Mouse (Mus musculus) liver, postnatal 0 days (tissue): Measurements from ENCODE around the gene A630023A22Rik. TPM values are rescaled to one million over a fixed set of nuclear protein-coding genes. Genes with fewer than 3 reads are reported as not detected.

Source experiments
- ATAC-seq: fragments of 200-750 bp; cut with Nextera tagmentation; 2 replicates; pipeline ENCODE4 v1.8.0; 2017; ENCODE audit warnings: mild to moderate bottlenecking, moderate library complexity
- DNase-seq: peaks from one replicate; pipeline ENCODE4 v3.0.0-alpha.2; 2016
- H3K27ac ChIP-seq: fragments of 300-500 bp; sonication (generic); 2 replicates; pipeline ENCODE4 v1.5.1; 2014; ENCODE audit warnings: antibody characterized with exemption, moderate library complexity, mild to moderate bottlenecking, low read depth
- H3K27me3 ChIP-seq: fragments of 300-500 bp; sonication (generic); 2 replicates; pipeline ENCODE4 v1.6.1; 2014; ENCODE audit warnings: low read length, control low read depth, mixed read lengths; ENCODE audit not compliant: insufficient read depth
- H3K36me3 ChIP-seq: fragments of 300-500 bp; sonication (generic); replicated peaks from 2 replicates; pipeline ENCODE4 v1.6.1; 2014; ENCODE audit warnings: mild to moderate bottlenecking, control low read depth, low read length, moderate library complexity, mixed read lengths; ENCODE audit not compliant: insufficient read depth
- H3K4me1 ChIP-seq: fragments of 300-500 bp; sonication (generic); 2 replicates; pipeline ENCODE4 v1.6.1; 2014; ENCODE audit warnings: antibody characterized with exemption, mild to moderate bottlenecking, control low read depth; ENCODE audit not compliant: insufficient read depth
- H3K4me2 ChIP-seq: fragments of 300-500 bp; sonication (generic); 2 replicates; pipeline ENCODE4 v1.6.1; 2014; ENCODE audit warnings: low read depth, mild to moderate bottlenecking, low read length, moderate library complexity, mixed read lengths
- H3K4me3 ChIP-seq: fragments of 300-500 bp; sonication (generic); 2 replicates; pipeline ENCODE4 v1.5.1; 2014; ENCODE audit warnings: low read depth, low read length
- H3K9ac ChIP-seq: fragments of 300-500 bp; sonication (generic); replicated peaks from 2 replicates; pipeline ENCODE4 v1.6.1; 2014; ENCODE audit warnings: mild to moderate bottlenecking, moderate library complexity
- H3K9me3 ChIP-seq: fragments of 300-500 bp; sonication (generic); 2 replicates; pipeline ENCODE4 v1.6.1; 2016; ENCODE audit warnings: mild to moderate bottlenecking, control low read depth, low read length, mixed read lengths
- CTCF ChIP-seq: sonication (generic); IDR thresholded peaks from 2 replicates; pipeline ENCODE4 v1.5.1; 2016; ENCODE audit warnings: antibody characterized with exemption, low read depth
- EP300 ChIP-seq: IDR thresholded peaks from 2 replicates; pipeline ENCODE4 v1.6.1; 2016; ENCODE audit warnings: antibody characterized with exemption, low read depth, mild to moderate bottlenecking
- WGBS: fragments of 180-500 bp; shearing (Covaris S2); extraction: QIAGEN DNeasy Blood & Tissue Kit; methylation state at CpG from one replicate; pipeline ENCODE4 v1.1.7; 2014; ENCODE audit not compliant: insufficient replicate concordance; 5-methylcytosine and 5-hydroxymethylcytosine counted together
- polyA plus RNA-seq: library from polyadenylated mRNA; unstranded; fragments of >200 nt; fragmentation: Nextera tagmentation; extraction: Ambion mirVana; gene quantifications from 2 replicates; pipeline ENCODE4 v1.2.1, GENCODE M21; 2015

A630023A22Rik gene
- polyA plus RNA-seq, 1 experiment from 2014 or later: not detected

DNA sequence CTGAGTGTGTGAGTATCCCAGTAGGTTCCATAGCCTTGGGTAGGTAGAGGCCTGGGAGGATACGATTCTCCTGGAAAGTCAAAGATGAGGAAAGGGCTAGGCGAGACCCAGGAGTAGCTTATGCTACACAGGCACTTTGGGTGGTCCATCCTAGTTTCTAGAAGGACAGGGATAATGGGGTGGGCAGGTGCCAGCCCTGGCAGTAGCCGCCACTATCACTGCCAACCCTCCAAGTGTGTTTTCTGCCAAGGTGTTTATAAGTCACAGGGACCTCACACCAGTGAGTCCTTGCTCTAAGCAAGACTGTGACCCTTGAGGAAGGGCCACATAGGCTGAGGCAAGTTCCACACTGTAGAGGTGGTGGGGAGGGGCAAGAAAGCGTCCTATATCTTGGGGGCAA lies 61.3 kb downstream of the A630023A22Rik start:
- Histone ChIP-seq H3K9ac (no peak overlapping the region), H3K27me3 (no peaks in the 10 kb centered on the region), H3K4me3 (no peak overlapping the region), H3K9me3 (no peaks in the 10 kb centered on the region), H3K36me3 (no peaks in the 10 kb centered on the region), H3K4me1 (no peaks in the 10 kb centered on the region), H3K27ac (no peak overlapping the region), H3K4me2 (no peak overlapping the region)
- 71% methylated on average over 4 of the region's 4 CpGs for WGBS
- no peak for DNase-seq
- TF ChIP-seq EP300 (no peak), CTCF (no peak)
- ATAC-seq: no peak

DNA sequence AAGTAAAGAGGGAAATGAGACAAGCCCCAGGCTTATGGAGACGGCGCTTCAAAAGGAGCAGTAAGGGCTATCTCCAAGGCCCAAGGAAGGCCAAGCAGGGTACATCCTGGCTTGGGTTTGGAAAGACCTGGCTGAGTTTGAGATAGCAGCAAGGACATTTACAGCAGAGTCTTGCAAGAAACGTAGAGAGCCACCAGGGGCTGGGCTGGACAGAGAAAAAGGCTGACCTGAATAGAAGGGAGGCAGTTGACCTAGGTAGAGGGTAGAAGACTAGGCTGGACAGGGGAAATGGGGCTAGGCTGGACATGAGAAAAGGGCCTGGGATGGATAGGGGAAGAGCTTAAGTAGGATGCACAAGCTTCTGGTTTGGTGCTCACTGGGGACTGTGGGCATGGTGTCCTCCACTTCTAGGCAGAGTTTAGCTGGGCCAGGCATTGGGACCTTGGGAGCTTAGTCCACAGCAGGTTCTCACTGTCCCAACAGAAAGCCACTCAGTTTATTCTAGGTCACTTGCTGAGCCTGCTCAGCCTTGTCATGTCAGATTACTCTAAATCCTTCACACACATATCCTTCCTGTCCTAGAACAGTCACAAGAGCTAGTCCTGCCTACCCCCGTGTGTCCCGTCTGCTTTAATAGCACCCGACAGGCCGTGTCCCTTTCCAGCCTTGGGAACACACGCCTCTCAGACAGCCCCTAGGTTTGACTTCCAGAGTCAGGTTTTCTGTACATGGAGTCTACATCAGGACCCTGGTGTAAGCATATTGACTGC lies 68.5 kb downstream of the A630023A22Rik start:
- Histone ChIP-seq H3K9me3 (no peaks in the 10 kb centered on the region), H3K4me1 (no peaks in the 10 kb centered on the region), H3K27ac (no peak overlapping the region), H3K36me3 (no peaks in the 10 kb centered on the region), H3K4me3 (no peak overlapping the region), H3K27me3 (no peaks in the 10 kb centered on the region), H3K4me2 (no peak overlapping the region), H3K9ac (no peak overlapping the region)
- ATAC-seq (no peak), DNase-seq (no peak)
- no peak for TF ChIP-seq EP300
- no peak for TF ChIP-seq CTCF
- WGBS: 80% methylated on average over 8 of the region's 8 CpGs

DNA sequence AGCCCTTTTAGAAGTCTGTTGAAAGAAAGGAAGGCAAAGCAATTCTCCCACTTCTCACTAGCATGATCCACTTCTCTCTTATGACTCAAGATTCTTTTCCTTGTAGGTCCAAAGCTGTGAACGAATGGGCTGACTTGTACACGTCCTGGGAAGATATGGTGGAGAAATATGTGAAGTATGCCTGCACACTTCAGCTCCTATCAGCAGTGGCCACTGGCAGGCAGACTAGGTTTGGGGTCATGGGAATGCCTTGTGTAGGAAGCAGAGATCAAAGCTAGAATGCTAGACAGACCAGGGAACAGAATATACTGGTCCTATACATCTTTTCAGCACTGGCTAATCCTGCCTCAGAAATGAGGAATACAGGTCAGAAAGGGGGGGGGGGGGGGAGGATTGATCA lies 75.8 kb downstream of the A630023A22Rik start:
- H3K36me3 ChIP-seq: no peaks in the 10 kb centered on the region
- H3K4me3 ChIP-seq: no peak overlapping the region
- H3K27ac ChIP-seq: no peak overlapping the region
- peak; percentile 0 for DNase-seq
- 60% methylated on average over 2 of the region's 2 CpGs for WGBS
- no peak overlapping the region for H3K9ac ChIP-seq
- no peak for ATAC-seq
- no peaks in the 10 kb centered on the region for H3K27me3 ChIP-seq
- H3K9me3 ChIP-seq: 0 out of 2 replicates have a peak, but pooled peaks cover 2% of the 10 kb centered on the region
- no peak for TF ChIP-seq EP300
- no peak for TF ChIP-seq CTCF
- H3K4me2 ChIP-seq: no peak overlapping the region
- H3K4me1 ChIP-seq: no peaks in the 10 kb centered on the region

DNA sequence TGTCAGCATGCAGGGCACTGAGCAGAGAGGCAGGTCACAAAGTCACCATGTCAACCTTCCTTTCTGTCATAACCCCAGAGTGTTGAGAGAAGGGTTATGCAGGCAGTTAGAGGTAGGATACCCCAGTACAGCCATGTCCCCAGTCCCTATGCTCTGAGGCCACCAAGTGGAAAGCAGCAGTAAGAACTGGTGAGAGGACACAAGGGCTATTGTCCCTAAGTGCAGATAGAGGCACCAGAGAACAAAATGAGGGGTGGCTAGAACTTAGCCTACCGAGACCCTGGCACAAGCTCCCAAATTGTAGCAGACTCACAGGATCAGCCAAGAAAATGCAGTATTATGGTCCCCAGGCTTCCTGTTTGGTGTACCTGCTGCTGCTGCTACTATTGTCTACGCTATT lies 85.6 kb downstream of the A630023A22Rik start:
- 60% methylated on average over 2 of the region's 2 CpGs for WGBS
- DNase-seq: no peak
- Histone ChIP-seq H3K27ac (no peak overlapping the region), H3K36me3 (no peaks in the 10 kb centered on the region), H3K9ac (no peak overlapping the region), H3K4me3 (no peak overlapping the region), H3K4me1 (no peaks in the 10 kb centered on the region), H3K27me3 (no peaks in the 10 kb centered on the region), H3K9me3 (no peaks in the 10 kb centered on the region), H3K4me2 (no peak overlapping the region)
- ATAC-seq: no peak
- TF ChIP-seq CTCF: no peak
- no peak for TF ChIP-seq EP300

DNA sequence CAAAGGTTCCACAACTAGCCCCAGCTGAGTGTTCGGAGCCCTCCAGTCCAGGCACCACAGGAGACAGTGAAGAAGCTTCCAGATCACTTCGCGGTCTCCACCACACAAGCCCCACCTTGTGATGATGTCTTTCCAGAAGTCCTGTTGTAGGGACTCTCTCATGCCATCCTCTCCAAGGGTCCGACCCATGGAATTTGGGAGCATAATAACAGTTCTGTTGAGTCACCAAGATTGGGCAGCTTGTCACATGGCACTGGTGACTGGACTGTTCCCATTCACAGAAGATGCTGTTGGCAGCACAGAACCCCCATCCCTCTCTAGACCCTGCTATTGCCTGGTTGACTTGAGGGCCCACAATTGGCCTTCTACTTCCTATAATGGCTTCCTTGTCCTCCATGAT lies 86.2 kb downstream of the A630023A22Rik start, which contains the start of gene Gm5460:
Gene Gm5460, plus strand, starts transcription at position 378 of the 400 bp plus-strand sequence.
- Histone ChIP-seq H3K27me3 (no peaks in the 10 kb centered on the region), H3K27ac (no peak within 1 kb of the TSS), H3K4me3 (no peak within 1 kb of the TSS), H3K9me3 (no peaks in the 10 kb centered on the region), H3K36me3 (no peaks in the 10 kb centered on the region), H3K4me1 (no peaks in the 10 kb centered on the region), H3K4me2 (no peak within 1 kb of the TSS), H3K9ac (no peak within 1 kb of the TSS)
- DNase-seq (no peak), ATAC-seq (no peak)
- 80% methylated on average over 4 of the region's 4 CpGs for WGBS
- TF ChIP-seq EP300: no peak

DNA sequence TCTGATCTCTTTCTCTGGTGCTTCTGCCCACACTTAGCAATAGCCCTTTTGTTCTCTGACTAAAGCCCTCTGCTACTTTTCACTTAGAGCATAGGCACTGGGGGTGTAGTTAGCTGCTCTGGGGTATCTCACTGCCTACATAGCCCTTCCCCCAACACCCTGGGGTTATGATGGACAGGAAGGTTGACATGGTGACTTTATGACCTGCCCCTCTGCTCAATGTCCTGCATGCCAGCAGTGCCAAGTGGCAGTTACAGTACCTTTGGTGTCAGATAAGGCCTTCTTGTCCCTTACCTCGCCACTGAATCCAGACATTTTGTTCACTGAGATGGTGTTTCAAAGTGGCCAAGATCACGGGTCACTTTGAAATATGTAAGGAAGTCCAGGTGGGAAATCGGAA lies 87.5 kb downstream of the A630023A22Rik start, which contains the start of gene Gm30083:
Gene Gm30083, minus strand, starts transcription at position 120 of the 400 bp plus-strand sequence.
- no peaks in the 10 kb centered on the region for H3K27me3 ChIP-seq
- no peaks in the 10 kb centered on the region for H3K9me3 ChIP-seq
- no peaks in the 10 kb centered on the region for H3K36me3 ChIP-seq
- TF ChIP-seq CTCF (no peak), EP300 (no peak)
- 75% methylated on average over 3 of the region's 3 CpGs for WGBS
- no peak within 1 kb of the TSS for H3K4me3 ChIP-seq
- no peak for DNase-seq
- H3K4me1 ChIP-seq: no peaks in the 10 kb centered on the region
- no peak for ATAC-seq
- no peak within 1 kb of the TSS for H3K9ac ChIP-seq
- no peak within 1 kb of the TSS for H3K27ac ChIP-seq
- no peak within 1 kb of the TSS for H3K4me2 ChIP-seq
